Mouse (Mus musculus): Measurements from ENCODE around the gene Ano2.

- no peak for TF ChIP-seq MAFK (IDR thresholded peaks at IDR 0.05; ENCODE audit: insufficient replicate concordance, low read length)
- TF ChIP-seq IRF4 (IDR thresholded peaks at IDR 0.05; ENCODE audit: low read depth, low read length), result no peak
- TF ChIP-seq NELFE (IDR thresholded peaks at IDR 0.05; ENCODE audit: low read depth, low read length), result no peak
- no peak for TF ChIP-seq EP300 (IDR thresholded peaks at IDR 0.05; ENCODE audit: low read length)
These were observed 184.5 kb downstream of the Ano2 start for GRCm38 (mm10) chr6:125874742-125875141.
